Mouse (Mus musculus): ENCODE data around the gene Rasal1. TPM values are rescaled to one million over a fixed set of nuclear protein-coding genes. Genes with fewer than 3 reads are reported as not detected.

Gene Rasal1
- total RNA-seq, 1 experiment from 2014 or later, result 4.5 TPM

- ATAC-seq (ENCODE audit: extremely low read depth, insufficient number of reproducible peaks, low FRiP score, poor library complexity, severe bottlenecking), result peak; percentile 37; the same call in 1 of the 2 replicates
Measured at GRCm38 (mm10) chr5:120704421-120704820, 55.8 kb downstream of the Rasal1 start.

GRCm38 (mm10) chr5:120706541-120706940 is 57.9 kb downstream of the Rasal1 start:
- no peak for ATAC-seq (ENCODE audit: extremely low read depth, insufficient number of reproducible peaks, low FRiP score, poor library complexity, severe bottlenecking)

- no peak for ATAC-seq (ENCODE audit: extremely low read depth, insufficient number of reproducible peaks, low FRiP score, poor library complexity, severe bottlenecking)
Measured at GRCm38 (mm10) chr5:120706976-120707375, 58.4 kb downstream of the Rasal1 start.

GRCm38 (mm10) chr5:120710161-120710825 is 61.7 kb downstream of the Rasal1 start:
- no peak for ATAC-seq (ENCODE audit: extremely low read depth, insufficient number of reproducible peaks, low FRiP score, poor library complexity, severe bottlenecking)

- ATAC-seq (ENCODE audit: extremely low read depth, insufficient number of reproducible peaks, low FRiP score, poor library complexity, severe bottlenecking), result no peak
Measured at GRCm38 (mm10) chr5:120710826-120711248, 62.2 kb downstream of the Rasal1 start.

- peak; percentile 55 for ATAC-seq (ENCODE audit: extremely low read depth, insufficient number of reproducible peaks, low FRiP score, poor library complexity, severe bottlenecking)
Measured at GRCm38 (mm10) chr5:120711416-120711815, 62.8 kb downstream of the Rasal1 start.

GRCm38 (mm10) chr5:120711827-120712226 is 63.2 kb downstream of the Rasal1 start, which contains the start of gene Dtx1:
TSS of gene Dtx1 (minus strand) at chr5:120711927.
- ATAC-seq (ENCODE audit: extremely low read depth, insufficient number of reproducible peaks, low FRiP score, poor library complexity, severe bottlenecking), result no peak

GRCm38 (mm10) chr5:120712721-120713120 is 64.1 kb downstream of the Rasal1 start:
- no peak for ATAC-seq (ENCODE audit: extremely low read depth, insufficient number of reproducible peaks, low FRiP score, poor library complexity, severe bottlenecking)

- ATAC-seq (ENCODE audit: extremely low read depth, insufficient number of reproducible peaks, low FRiP score, poor library complexity, severe bottlenecking), result peak; percentile 59
Measured at GRCm38 (mm10) chr5:120714314-120714713, 65.7 kb downstream of the Rasal1 start.

GRCm38 (mm10) chr5:120717136-120717535 is 68.5 kb downstream of the Rasal1 start:
- no peak for ATAC-seq (ENCODE audit: extremely low read depth, insufficient number of reproducible peaks, low FRiP score, poor library complexity, severe bottlenecking)

- ATAC-seq (ENCODE audit: extremely low read depth, insufficient number of reproducible peaks, low FRiP score, poor library complexity, severe bottlenecking), result no peak
Measured at GRCm38 (mm10) chr5:120718600-120719378, 70.2 kb downstream of the Rasal1 start.

- no peak for ATAC-seq (ENCODE audit: extremely low read depth, insufficient number of reproducible peaks, low FRiP score, poor library complexity, severe bottlenecking)
Measured at GRCm38 (mm10) chr5:120721005-120721404, 72.4 kb downstream of the Rasal1 start.

GRCm38 (mm10) chr5:120725811-120726455 is 77.3 kb downstream of the Rasal1 start:
- no peak for ATAC-seq (ENCODE audit: extremely low read depth, insufficient number of reproducible peaks, low FRiP score, poor library complexity, severe bottlenecking)

Other genes with a start within 250 kb of the Rasal1 start
- gene Lhx5, start 217.1 kb upstream of the Rasal1 start, total RNA-seq (2017), result not detected in 2 replicates
- gene Sdsl, start 176.0 kb upstream of the Rasal1 start, total RNA-seq (2017), result not detected in 2 replicates
- not detected in 2 replicates for gene Sds, start 172.3 kb upstream of the Rasal1 start, total RNA-seq (2017)
- gene Plbd2, start 145.2 kb upstream of the Rasal1 start, total RNA-seq (2017), result 5.8 and 7.0 TPM in 2 replicates
- gene Slc8b1, start 137.6 kb upstream of the Rasal1 start, total RNA-seq (2017), result 12.6 and 15.0 TPM in 2 replicates
- gene Tpcn1, start 60.1 kb upstream of the Rasal1 start, total RNA-seq (2017), result 15.6 and 15.9 TPM in 2 replicates
- gene Iqcd, start 59.8 kb upstream of the Rasal1 start, total RNA-seq (2017), result 0.47 TPM in 1 of 2 replicates, not detected in the other
- 0.81 and 3.6 TPM in 2 replicates for gene Rita1, start 36.2 kb upstream of the Rasal1 start, total RNA-seq (2017)
- 58.6 and 61.8 TPM in 2 replicates for gene Ddx54, start 36.1 kb upstream of the Rasal1 start, total RNA-seq (2017)
- not detected in 2 replicates for gene Cfap73, start 14.6 kb upstream of the Rasal1 start, total RNA-seq (2017)
- gene Dtx1, start 63.1 kb downstream of the Rasal1 start, total RNA-seq (2017), result 30.0 and 36.0 TPM in 2 replicates
- gene Oas2, start 101.0 kb downstream of the Rasal1 start, total RNA-seq (2017), result 48.7 and 57.1 TPM in 2 replicates
- gene Oas3, start 128.8 kb downstream of the Rasal1 start, total RNA-seq (2017), result 72.6 and 77.3 TPM in 2 replicates
- 0.47 TPM in 1 of 2 replicates, not detected in the other for gene Oas1e, start 146.7 kb downstream of the Rasal1 start, total RNA-seq (2017)
- gene Oas1c, start 163.7 kb downstream of the Rasal1 start, total RNA-seq (2017), result 10.2 and 20.1 TPM in 2 replicates
- gene Oas1f, start 198.6 kb downstream of the Rasal1 start, total RNA-seq (2017), result not detected in 2 replicates
- not detected in 2 replicates for gene Oas1h, start 212.6 kb downstream of the Rasal1 start, total RNA-seq (2017)
- gene Oas1g, start 238.8 kb downstream of the Rasal1 start, total RNA-seq (2017), result 5.8 and 6.5 TPM in 2 replicates

All from neutrophil, adult 5-6 weeks (primary cell).